Mouse (Mus musculus) testis, adult 2 months (tissue): ENCODE results near the gene Slc16a5.
"Not testable (repeated sequence)": the region's sequence is repeated elsewhere in the genome, so short reads cannot be mapped to it uniquely, and the experiment has no call there.

Source experiments
- CTCF ChIP-seq: fragments of 200-500 bp; IDR thresholded peaks from 2 replicates; pipeline ENCODE4 v1.5.1; 2012; ENCODE audit warnings: low read depth, mild to moderate bottlenecking, inconsistent platforms, low read length, moderate library complexity; ENCODE audit not compliant: control insufficient read depth, insufficient read depth, insufficient replicate concordance
- POLR2A ChIP-seq: fragments of 200-500 bp; IDR thresholded peaks from 2 replicates; pipeline ENCODE4 v1.6.1; 2012; ENCODE audit warnings: low read depth, mild to moderate bottlenecking, inconsistent platforms, low read length, moderate library complexity; ENCODE audit not compliant: control insufficient read depth

DNA sequence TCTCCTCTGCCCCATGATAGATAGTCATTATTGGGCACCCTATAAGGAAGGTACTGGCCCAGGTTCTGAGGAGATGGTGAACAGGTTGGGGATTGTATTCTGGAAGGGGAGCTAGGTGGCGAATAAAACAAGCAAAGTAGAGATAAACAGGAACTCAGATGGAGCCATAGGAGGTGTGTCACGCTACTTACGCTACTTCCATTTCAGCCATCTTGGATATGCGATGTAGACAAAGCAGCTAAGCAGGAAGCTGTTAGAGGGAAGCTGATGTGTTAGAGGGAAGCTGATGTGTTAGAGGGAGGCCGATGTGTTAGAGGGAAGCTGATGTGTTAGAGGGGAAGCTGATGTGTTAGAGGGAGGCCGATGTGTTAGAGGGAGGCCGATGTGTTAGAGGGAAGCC lies 15.1 kb downstream of the Slc16a5 start:
- TF ChIP-seq POLR2A, CTCF: not testable (repeated sequence)
